Mouse (Mus musculus): ENCODE data around the gene Hist1h2af.

DNA sequence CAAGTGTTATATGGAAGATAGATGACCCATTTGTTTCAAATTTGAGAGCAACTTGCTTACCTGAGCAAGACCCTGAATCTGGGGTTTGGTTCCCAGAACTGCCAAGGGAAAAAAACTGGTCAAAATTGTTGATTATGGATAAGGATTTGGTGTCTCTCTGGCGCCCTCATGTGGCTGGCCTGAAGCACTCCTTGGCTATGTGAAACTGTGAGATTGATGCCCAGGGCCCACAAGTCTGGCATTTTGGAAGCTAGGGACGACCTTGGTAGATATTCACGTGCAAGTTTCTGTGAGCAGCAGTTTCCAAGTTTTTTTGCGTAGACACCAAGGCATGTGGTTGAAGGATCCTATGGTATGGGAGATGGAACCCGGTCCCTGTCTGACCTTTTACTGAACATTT is 9.1 kb upstream of the Hist1h2af start:
- no peak for TF ChIP-seq POLR2A (IDR thresholded peaks at IDR 0.05; ENCODE audit: insufficient read depth, low read length)
- TF ChIP-seq CTCF (IDR thresholded peaks at IDR 0.05; ENCODE audit: low read depth, low read length): peak; percentile 72
- TF ChIP-seq EP300 (IDR thresholded peaks at IDR 0.05; ENCODE audit: insufficient read depth, low read depth, low read length): no peak
